Mouse (Mus musculus) heart, adult 2 months (tissue): ENCODE measurements at regions not wholly inside any gene's neighbourhood (a gene's known extent, or its start where the extent isn't known, plus 50 kb on each side); places are given as distances from the start of the nearest gene placed in this dataset.

Experiments used
- DNase-seq, 2 experiments: peaks; one replicate each; pipeline ENCODE4 v3.0.0; 2021
- H3K27ac ChIP-seq: fragments of 200-600 bp; 2 replicates; pipeline ENCODE4 v1.8.1; 2022
- H3K27me3 ChIP-seq: fragments of 200-500 bp; 2 replicates; pipeline ENCODE4 v1.6.1; 2012; ENCODE audit warnings: mild to moderate bottlenecking, low read length, inconsistent platforms, mixed read lengths; ENCODE audit not compliant: control insufficient read depth, insufficient read depth
- H3K36me3 ChIP-seq: fragments of 200-500 bp; 2 replicates; pipeline ENCODE4 v1.6.1; 2012; ENCODE audit warnings: low read length, inconsistent platforms; ENCODE audit not compliant: control insufficient read depth, insufficient read depth
- H3K4me1 ChIP-seq: fragments of 200-500 bp; 2 replicates; pipeline ENCODE4 v1.6.1; 2011; ENCODE audit warnings: low read length; ENCODE audit not compliant: control insufficient read depth, insufficient read depth
- H3K4me3 ChIP-seq: fragments of 200-600 bp; 2 replicates; pipeline ENCODE4 v1.8.1; 2022
- H3K79me2 ChIP-seq: fragments of 200-500 bp; replicated peaks from 2 replicates; pipeline ENCODE4 v1.6.1; 2012; ENCODE audit warnings: mild to moderate bottlenecking, inconsistent platforms, low read length, moderate library complexity, mixed read lengths; ENCODE audit not compliant: control insufficient read depth, insufficient read depth
- H3K9ac ChIP-seq: fragments of 200-500 bp; 2 replicates; pipeline ENCODE4 v1.6.1; 2012; ENCODE audit warnings: low read depth, mild to moderate bottlenecking, control low read depth, inconsistent platforms, low read length, mixed read lengths
- CTCF ChIP-seq: fragments of 200-600 bp; IDR thresholded peaks from 2 replicates; pipeline ENCODE4 v1.8.1; 2022; ENCODE audit warnings: antibody characterized with exemption, mild to moderate bottlenecking, moderate library complexity
- EP300 ChIP-seq: fragments of 200-500 bp; IDR thresholded peaks from 2 replicates; pipeline ENCODE4 v1.6.1; 2011; ENCODE audit warnings: low read depth, low read length, control low read depth; ENCODE audit not compliant: insufficient read depth
- POLR2A ChIP-seq: fragments of 200-500 bp; IDR thresholded peaks from 2 replicates; pipeline ENCODE4 v1.6.1; 2011; ENCODE audit warnings: mild to moderate bottlenecking, low read depth, low read length, control low read depth; ENCODE audit not compliant: insufficient read depth
- WGBS: fragments of 180-500 bp; shearing (Covaris S2); methylation state at CpG from one replicate; pipeline ENCODE4 v1.1.7; 2018; 5-methylcytosine and 5-hydroxymethylcytosine counted together
- intact Hi-C: fragments of 180-260 bp; cut with DNase I; formaldehyde crosslinking; loops from one replicate; pipeline ENCODE4 v1.15.1; 2025

DNA sequence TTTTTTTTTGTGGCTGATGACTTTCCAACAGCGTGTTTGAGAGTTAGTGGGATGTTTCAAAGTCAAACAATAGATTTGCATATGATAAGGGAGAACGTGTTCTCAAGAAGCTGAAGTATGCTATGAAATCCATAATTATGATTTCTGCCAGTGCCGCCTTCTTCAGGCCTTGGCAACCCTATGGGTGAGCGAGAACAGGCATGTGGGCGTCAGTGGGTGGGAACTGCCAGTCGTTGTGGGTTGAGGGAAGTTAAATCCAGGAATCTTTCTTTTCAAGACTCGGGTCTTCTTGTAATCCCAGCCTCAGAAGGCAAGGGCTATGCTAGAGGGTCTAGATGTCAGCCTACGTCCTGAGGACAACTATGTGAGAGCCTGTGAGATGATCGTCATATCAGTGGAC is 60.6 kb upstream of the Slc30a5 start:
- intact Hi-C loops, result loop anchor here (2.0 kb wide), 1 partner anchor 799 kb away; no protein-coding TSS in a partner anchor
- Histone ChIP-seq H3K27ac (no peak overlapping the region), H3K27me3 (no peaks in the 10 kb centered on the region), H3K79me2 (no peaks in the 10 kb centered on the region), H3K9ac (no peak overlapping the region), H3K4me1 (no peaks in the 10 kb centered on the region; the same call in 1 of the 2 replicates), H3K36me3 (no peaks in the 10 kb centered on the region), H3K4me3 (no peak overlapping the region)
- no peak for TF ChIP-seq EP300
- TF ChIP-seq POLR2A, result no peak
- no peak for TF ChIP-seq CTCF
- DNase-seq, result no peak
- WGBS, result 86% methylated on average over 9 of the region's 9 CpGs

GRCm38 (mm10) chr13:100893096-100893495 is 59.9 kb upstream of the Slc30a5 start:
- Histone ChIP-seq H3K4me1 (no peaks in the 10 kb centered on the region; the same call in 1 of the 2 replicates), H3K4me3 (no peak overlapping the region), H3K9ac (no peak overlapping the region), H3K36me3 (no peaks in the 10 kb centered on the region), H3K27me3 (no peaks in the 10 kb centered on the region), H3K79me2 (no peaks in the 10 kb centered on the region), H3K27ac (no peak overlapping the region)
- TF ChIP-seq POLR2A (no peak), EP300 (no peak), CTCF (no peak)
- intact Hi-C loops, result loop anchor here (2.0 kb wide), 1 partner anchor 800 kb away; no protein-coding TSS in a partner anchor
- 61% methylated on average over 1 of the region's 1 CpGs for WGBS
- DNase-seq, result no peak

- H3K27me3 ChIP-seq, result no peaks in the 10 kb centered on the region
- TF ChIP-seq EP300 (no peak), CTCF (no peak), POLR2A (no peak)
- no peaks in the 10 kb centered on the region for H3K79me2 ChIP-seq
- WGBS, result 48% methylated on average over 13 of the region's 13 CpGs
- H3K4me3 ChIP-seq, result no peak overlapping the region
- no peaks in the 10 kb centered on the region; the same call in 1 of the 2 replicates for H3K4me1 ChIP-seq
- H3K9ac ChIP-seq, result no peak overlapping the region
- intact Hi-C loops, result loop anchor here (2.0 kb wide), 1 partner anchor 800 kb away; no protein-coding TSS in a partner anchor
- no peaks in the 10 kb centered on the region for H3K36me3 ChIP-seq
- H3K27ac ChIP-seq, result no peak overlapping the region
- DNase-seq, result no peak
These were observed 59.4 kb upstream of the Slc30a5 start for GRCm38 (mm10) chr13:100892647-100893071.

DNA sequence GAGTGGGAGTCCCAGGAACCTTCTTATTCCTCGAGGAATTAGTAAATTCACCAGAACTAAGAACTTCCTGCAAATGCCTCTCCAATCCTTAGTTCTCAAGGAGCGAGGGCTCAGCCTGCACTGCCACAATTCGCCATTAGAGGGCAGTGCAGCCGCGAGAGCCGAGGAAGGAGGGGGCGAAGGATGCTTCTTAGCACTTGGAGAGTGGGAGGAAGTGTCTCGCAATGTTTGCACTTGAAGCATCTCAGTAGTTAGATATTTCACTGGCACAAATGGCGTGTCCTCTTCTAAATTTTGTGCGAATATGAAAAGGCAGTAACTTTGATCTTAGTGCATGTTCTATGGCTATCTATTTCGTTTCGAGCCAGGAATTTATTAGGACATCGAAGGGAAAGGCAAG is 59.0 kb upstream of the Slc30a5 start:
- 17% methylated on average over 13 of the region's 13 CpGs for WGBS
- intact Hi-C loops, result loop anchor here (2.0 kb wide), 1 partner anchor 801 kb away; no protein-coding TSS in a partner anchor
- DNase-seq, result peak; percentile 57 to 83

GRCm38 (mm10) chr13:100890457-100890856 is 57.2 kb upstream of the Slc30a5 start:
- intact Hi-C loops, result no loop called here
- H3K9ac ChIP-seq, result no peak overlapping the region

More for the DNA sequence above, 59.0 kb upstream of the Slc30a5 start:
- TF ChIP-seq POLR2A, result no peak
- TF ChIP-seq EP300, result peak; percentile 34; the same call in 1 of the 2 replicates
- TF ChIP-seq CTCF, result peak; percentile 97
- Histone ChIP-seq H3K4me3 (no peak overlapping the region), H3K4me1 (no peaks in the 10 kb centered on the region; the same call in 1 of the 2 replicates), H3K27me3 (no peaks in the 10 kb centered on the region), H3K9ac (no peak overlapping the region), H3K79me2 (no peaks in the 10 kb centered on the region), H3K27ac (no peak overlapping the region), H3K36me3 (no peaks in the 10 kb centered on the region)

GRCm38 (mm10) chr13:100888481-100888880 is 55.3 kb upstream of the Slc30a5 start:
- intact Hi-C loops, result no loop called here
- H3K4me1 ChIP-seq, result no peaks in the 10 kb centered on the region; the same call in 1 of the 2 replicates
- no peaks in the 10 kb centered on the region for H3K27me3 ChIP-seq
- H3K36me3 ChIP-seq, result no peaks in the 10 kb centered on the region
- no peaks in the 10 kb centered on the region for H3K79me2 ChIP-seq
- no peak overlapping the region for H3K27ac ChIP-seq
- no peak overlapping the region for H3K4me3 ChIP-seq
- no peak for DNase-seq
- no peak for TF ChIP-seq EP300
- no peak for TF ChIP-seq CTCF
- TF ChIP-seq POLR2A, result no peak
- 90% methylated on average over 5 of the region's 5 CpGs for WGBS
- H3K9ac ChIP-seq, result no peak overlapping the region

More at GRCm38 (mm10) chr13:100890457-100890856, 57.2 kb upstream of the Slc30a5 start:
- no peak for DNase-seq
- TF ChIP-seq CTCF (no peak), POLR2A (no peak), EP300 (no peak)
- Histone ChIP-seq H3K27ac (no peak overlapping the region), H3K27me3 (no peaks in the 10 kb centered on the region), H3K79me2 (no peaks in the 10 kb centered on the region), H3K36me3 (no peaks in the 10 kb centered on the region), H3K4me1 (no peaks in the 10 kb centered on the region; the same call in 1 of the 2 replicates), H3K4me3 (no peak overlapping the region)
- WGBS, result 90% methylated on average over 6 of the region's 6 CpGs
